Mouse (Mus musculus) liver, embryonic 13.5 days (tissue): Measurements from ENCODE around the gene Foxn3. TPM values are rescaled to one million over a fixed set of nuclear protein-coding genes. Genes with fewer than 3 reads are reported as not detected.

Source experiments
- ATAC-seq: fragments of 200-750 bp; cut with Nextera tagmentation; 2 replicates; pipeline ENCODE4 v1.8.0; 2017; ENCODE audit warnings: low read depth, mild to moderate bottlenecking, moderate number of reproducible peaks, moderate library complexity
- DNase-seq: peaks from one replicate; pipeline ENCODE4 v3.0.0; 2022
- H3K27ac ChIP-seq: fragments of 300-500 bp; sonication (generic); 2 replicates; pipeline ENCODE4 v1.5.1; 2015; ENCODE audit warnings: moderate library complexity, mild to moderate bottlenecking, inconsistent platforms
- H3K27me3 ChIP-seq: fragments of 300-500 bp; sonication (generic); 2 replicates; pipeline ENCODE4 v1.6.1; 2015; ENCODE audit warnings: mild to moderate bottlenecking, inconsistent platforms
- H3K36me3 ChIP-seq: fragments of 300-500 bp; sonication (generic); 2 replicates; pipeline ENCODE4 v1.6.1; 2015; ENCODE audit warnings: mild to moderate bottlenecking, inconsistent platforms
- H3K4me1 ChIP-seq: fragments of 300-500 bp; sonication (generic); replicated peaks from 2 replicates; pipeline ENCODE4 v1.6.1; 2015; ENCODE audit warnings: inconsistent platforms
- H3K4me2 ChIP-seq: fragments of 300-500 bp; sonication (generic); 2 replicates; pipeline ENCODE4 v1.6.1; 2015; ENCODE audit warnings: inconsistent platforms, mild to moderate bottlenecking, moderate library complexity
- H3K4me3 ChIP-seq: fragments of 300-500 bp; sonication (generic); replicated peaks from 2 replicates; pipeline ENCODE4 v1.5.1; 2015; ENCODE audit warnings: mild to moderate bottlenecking, inconsistent platforms
- H3K9ac ChIP-seq: fragments of 300-500 bp; sonication (generic); 2 replicates; pipeline ENCODE4 v1.6.1; 2015; ENCODE audit warnings: mild to moderate bottlenecking, inconsistent platforms
- H3K9me3 ChIP-seq: fragments of 300-500 bp; sonication (generic); replicated peaks from 2 replicates; pipeline ENCODE4 v1.6.1; 2016; ENCODE audit warnings: inconsistent platforms
- WGBS: fragments of 180-500 bp; shearing (Covaris S2); methylation state at CpG from one replicate; pipeline ENCODE4 v1.1.7; 2015; ENCODE audit not compliant: insufficient replicate concordance; 5-methylcytosine and 5-hydroxymethylcytosine counted together
- polyA plus RNA-seq: library from polyadenylated mRNA; unstranded; fragments of >200 nt; fragmentation: Nextera tagmentation; extraction: Ambion mirVana; gene quantifications from 2 replicates; pipeline ENCODE4 v1.2.1, GENCODE M21; 2015

Foxn3 gene
- polyA plus RNA-seq, 1 experiment from 2014 or later, result 18.1 TPM

DNA sequence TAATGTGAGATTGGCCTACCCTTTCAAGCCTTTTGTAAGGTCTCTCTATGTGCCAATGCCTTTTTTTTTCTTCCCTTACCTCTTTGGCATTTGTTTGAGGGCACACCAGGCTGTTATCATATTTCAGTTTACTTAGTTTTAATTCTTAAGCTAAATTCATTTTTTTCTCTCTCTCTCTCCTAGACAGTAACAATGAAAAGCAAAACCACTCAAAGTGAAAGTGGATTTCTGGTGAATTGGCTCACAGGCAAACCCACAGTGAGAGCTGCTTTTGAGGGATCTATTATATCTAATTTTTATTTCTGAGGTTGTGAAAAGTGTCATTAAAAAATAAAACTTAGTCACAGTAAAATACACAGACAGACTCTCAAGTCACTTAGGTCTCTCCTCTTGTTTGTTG, 101.1 kb downstream of the Foxn3 start:
- no peak overlapping the region for H3K4me3 ChIP-seq
- no peak overlapping the region for H3K27ac ChIP-seq
- H3K9me3 ChIP-seq, result no peaks in the 10 kb centered on the region
- DNase-seq (no peak), ATAC-seq (no peak)
- peaks cover 17% of the 10 kb centered on the region for H3K4me1 ChIP-seq
- H3K27me3 ChIP-seq, result no peaks in the 10 kb centered on the region
- no peak overlapping the region for H3K9ac ChIP-seq
- H3K36me3 ChIP-seq, result no peaks in the 10 kb centered on the region
- H3K4me2 ChIP-seq, result no peak overlapping the region

DNA sequence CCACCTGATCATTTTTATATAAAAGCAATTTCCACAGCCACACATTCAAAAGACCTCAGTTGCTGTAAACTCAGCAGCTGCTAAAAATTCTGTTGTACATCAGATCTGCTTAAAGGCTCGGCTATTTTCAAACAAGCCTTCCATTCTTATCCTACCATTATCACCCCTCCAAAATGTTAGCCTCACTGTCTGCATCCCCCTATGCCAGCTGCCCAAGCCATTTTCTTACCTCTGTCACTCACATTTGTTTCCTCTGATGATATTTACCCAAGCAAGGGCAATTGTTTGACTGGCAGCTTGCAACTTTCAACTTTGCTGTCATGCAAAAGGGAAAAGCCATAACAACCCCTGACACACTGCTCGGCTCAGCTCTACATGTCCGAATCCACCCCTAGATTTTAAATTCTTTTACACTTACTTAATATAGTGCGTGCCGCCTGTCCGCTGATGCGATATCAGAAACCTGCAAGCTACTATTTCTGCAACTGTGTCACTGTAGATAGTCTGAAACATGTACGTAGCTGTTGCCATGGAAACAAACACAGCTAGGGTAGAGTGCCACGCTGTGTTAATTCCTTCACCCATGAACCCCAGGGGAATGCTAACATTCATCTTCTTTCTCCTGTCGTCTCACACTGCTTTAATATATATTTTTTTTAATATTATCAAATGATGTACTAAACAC, 105.7 kb downstream of the Foxn3 start:
- peak; percentile 54 for DNase-seq
- WGBS, result 38% methylated on average over 10 of the region's 10 CpGs

DNA sequence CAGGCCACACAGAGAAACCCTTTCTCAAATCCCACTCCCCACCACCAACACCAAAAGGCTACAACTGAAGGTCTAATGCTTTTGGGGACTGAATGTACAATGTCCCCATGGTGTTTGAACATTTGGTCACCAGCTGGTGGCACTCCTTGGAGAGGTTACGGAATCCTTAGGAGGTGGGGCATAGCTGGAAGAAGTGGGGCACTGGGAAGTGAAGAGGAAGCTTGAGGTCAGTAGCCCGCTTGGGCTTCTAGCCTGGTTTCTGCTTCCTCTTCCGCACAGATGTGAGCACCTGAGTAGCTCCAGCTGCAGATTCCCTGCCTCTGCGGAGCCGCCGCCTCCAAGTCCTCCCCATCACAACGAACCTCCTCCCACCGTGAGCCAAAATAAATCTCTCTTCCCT, 107.8 kb downstream of the Foxn3 start:
- 75% methylated on average over 8 of the region's 8 CpGs for WGBS
- H3K4me3 ChIP-seq, result no peak overlapping the region
- H3K36me3 ChIP-seq, result no peaks in the 10 kb centered on the region
- no peak overlapping the region for H3K27ac ChIP-seq
- no peak overlapping the region for H3K9ac ChIP-seq
- H3K4me1 ChIP-seq, result peaks cover 44% of the 10 kb centered on the region
- ATAC-seq (no peak), DNase-seq (no peak)
- H3K9me3 ChIP-seq, result no peaks in the 10 kb centered on the region
- H3K4me2 ChIP-seq, result no peak overlapping the region
- no peaks in the 10 kb centered on the region for H3K27me3 ChIP-seq

More for the DNA sequence above, 105.7 kb downstream of the Foxn3 start:
- Histone ChIP-seq H3K4me2 (peak overlapping the region; percentile 55), H3K4me3 (peak overlapping the region; percentile 46), H3K36me3 (no peaks in the 10 kb centered on the region), H3K27ac (peak overlapping the region; percentile 79), H3K9ac (peak overlapping the region; percentile 50; the same call in 1 of the 2 replicates), H3K27me3 (no peaks in the 10 kb centered on the region), H3K4me1 (peaks cover 44% of the 10 kb centered on the region), H3K9me3 (no peaks in the 10 kb centered on the region)
- peak; percentile 97 for ATAC-seq

DNA sequence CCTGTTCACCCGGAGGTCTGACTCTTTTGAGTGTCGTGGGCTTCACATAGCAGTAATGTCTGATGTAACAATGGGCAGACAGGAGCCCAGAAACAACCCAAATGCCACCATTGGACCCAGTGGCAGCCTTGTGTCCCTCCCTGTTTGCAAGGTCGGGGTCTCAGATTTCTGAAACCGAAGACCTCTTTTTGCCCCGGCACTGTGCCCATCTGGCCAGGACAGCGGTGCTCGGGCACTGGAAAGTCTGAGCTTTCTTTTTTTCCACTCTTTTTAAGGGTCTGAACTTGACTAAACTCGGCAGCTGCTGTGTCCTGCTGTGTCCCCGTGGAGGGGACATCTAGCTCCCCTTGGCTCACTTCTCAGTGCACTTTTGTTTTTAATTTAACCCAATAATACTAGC, 109.0 kb downstream of the Foxn3 start:
- 71% methylated on average over 9 of the region's 9 CpGs for WGBS
- DNase-seq, result no peak
- H3K27ac ChIP-seq, result no peak overlapping the region
- no peak overlapping the region for H3K4me2 ChIP-seq
- H3K36me3 ChIP-seq, result no peaks in the 10 kb centered on the region
- H3K27me3 ChIP-seq, result no peaks in the 10 kb centered on the region
- H3K9me3 ChIP-seq, result no peaks in the 10 kb centered on the region
- H3K9ac ChIP-seq, result no peak overlapping the region
- H3K4me3 ChIP-seq, result no peak overlapping the region
- peaks cover 44% of the 10 kb centered on the region for H3K4me1 ChIP-seq
- no peak for ATAC-seq

DNA sequence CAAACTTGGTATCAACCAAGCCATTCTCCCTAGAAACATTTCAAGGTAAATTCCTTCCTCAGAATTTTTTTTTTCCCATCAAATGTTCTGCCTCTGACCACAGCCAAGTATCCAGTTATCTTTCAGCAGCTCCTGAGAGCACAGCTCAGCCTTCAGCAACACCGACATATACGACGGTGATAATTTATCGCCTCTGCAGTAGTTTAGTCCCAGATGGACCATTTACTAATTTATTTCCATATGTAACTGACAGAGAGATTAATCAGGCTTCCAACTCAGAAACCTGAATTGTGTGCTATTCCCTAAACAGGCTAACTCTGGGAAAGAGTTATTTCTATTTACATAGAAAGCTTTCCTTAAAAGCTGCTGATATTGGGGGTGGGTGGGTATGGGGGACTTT, 109.6 kb downstream of the Foxn3 start:
- peaks cover 4% of the 10 kb centered on the region; the same call in 1 of the 2 replicates for H3K36me3 ChIP-seq
- no peak overlapping the region for H3K27ac ChIP-seq
- H3K9me3 ChIP-seq, result no peaks in the 10 kb centered on the region
- no peak overlapping the region for H3K4me3 ChIP-seq
- H3K9ac ChIP-seq, result no peak overlapping the region
- H3K27me3 ChIP-seq, result no peaks in the 10 kb centered on the region
- no peak overlapping the region for H3K4me2 ChIP-seq
- H3K4me1 ChIP-seq, result peaks cover 44% of the 10 kb centered on the region
- 77% methylated on average over 4 of the region's 4 CpGs for WGBS
- ATAC-seq, result no peak
- no peak for DNase-seq

DNA sequence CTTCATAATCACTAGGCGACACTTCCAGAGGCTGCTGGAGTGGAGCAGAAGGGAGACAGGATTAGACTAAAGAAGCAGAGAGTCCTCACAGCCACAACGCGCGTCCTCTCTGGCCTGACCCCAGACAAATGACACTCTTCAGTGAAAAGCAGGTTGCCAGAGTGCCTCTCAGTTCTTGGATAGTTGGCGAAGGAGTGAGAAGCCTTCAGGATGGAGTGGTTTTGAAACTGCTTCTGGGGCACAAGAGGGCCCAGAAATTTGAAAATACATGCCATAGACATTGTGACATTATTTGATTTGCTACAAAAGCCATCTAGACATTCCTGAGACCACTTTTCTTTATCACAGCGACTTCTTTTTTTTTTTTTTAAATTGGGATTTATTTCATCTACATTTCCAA, 113.3 kb downstream of the Foxn3 start:
- H3K36me3 ChIP-seq, result peaks cover 6% of the 10 kb centered on the region; the same call in 1 of the 2 replicates
- no peaks in the 10 kb centered on the region for H3K27me3 ChIP-seq
- no peak overlapping the region for H3K4me3 ChIP-seq
- H3K9ac ChIP-seq, result no peak overlapping the region
- peaks cover 15% of the 10 kb centered on the region for H3K4me1 ChIP-seq
- no peaks in the 10 kb centered on the region for H3K9me3 ChIP-seq
- no peak overlapping the region for H3K27ac ChIP-seq
- 80% methylated on average over 6 of the region's 6 CpGs for WGBS
- no peak for ATAC-seq
- no peak for DNase-seq
- H3K4me2 ChIP-seq, result no peak overlapping the region

DNA sequence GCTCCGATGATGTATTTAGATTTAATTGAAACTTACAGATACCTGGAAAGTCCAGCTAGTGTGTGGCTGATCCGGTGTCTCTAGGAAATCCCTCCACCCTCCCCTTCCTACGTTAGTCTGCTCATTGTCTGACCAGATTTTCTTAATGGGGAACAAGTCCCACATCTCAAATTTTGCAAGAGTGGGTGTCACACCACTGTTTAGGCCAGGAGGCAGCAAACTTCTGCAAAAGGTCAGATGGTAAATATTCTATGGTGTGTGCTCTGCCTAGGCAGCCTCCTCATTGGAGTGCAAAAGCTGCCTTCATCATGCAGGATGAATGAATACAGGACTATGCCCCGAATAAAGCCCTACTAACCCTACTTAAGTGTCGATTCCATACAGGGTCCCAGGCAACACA, 115.6 kb downstream of the Foxn3 start:
- no peak overlapping the region for H3K4me3 ChIP-seq
- no peak overlapping the region for H3K4me2 ChIP-seq
- WGBS, result 76% methylated on average over 5 of the region's 5 CpGs
- no peaks in the 10 kb centered on the region for H3K27me3 ChIP-seq
- H3K4me1 ChIP-seq, result 0 out of 2 replicates have a peak, but pooled peaks cover 7% of the 10 kb centered on the region
- ATAC-seq (no peak), DNase-seq (no peak)
- H3K36me3 ChIP-seq, result peaks cover 6% of the 10 kb centered on the region; the same call in 1 of the 2 replicates
- no peak overlapping the region for H3K27ac ChIP-seq
- no peaks in the 10 kb centered on the region for H3K9me3 ChIP-seq
- no peak overlapping the region for H3K9ac ChIP-seq

DNA sequence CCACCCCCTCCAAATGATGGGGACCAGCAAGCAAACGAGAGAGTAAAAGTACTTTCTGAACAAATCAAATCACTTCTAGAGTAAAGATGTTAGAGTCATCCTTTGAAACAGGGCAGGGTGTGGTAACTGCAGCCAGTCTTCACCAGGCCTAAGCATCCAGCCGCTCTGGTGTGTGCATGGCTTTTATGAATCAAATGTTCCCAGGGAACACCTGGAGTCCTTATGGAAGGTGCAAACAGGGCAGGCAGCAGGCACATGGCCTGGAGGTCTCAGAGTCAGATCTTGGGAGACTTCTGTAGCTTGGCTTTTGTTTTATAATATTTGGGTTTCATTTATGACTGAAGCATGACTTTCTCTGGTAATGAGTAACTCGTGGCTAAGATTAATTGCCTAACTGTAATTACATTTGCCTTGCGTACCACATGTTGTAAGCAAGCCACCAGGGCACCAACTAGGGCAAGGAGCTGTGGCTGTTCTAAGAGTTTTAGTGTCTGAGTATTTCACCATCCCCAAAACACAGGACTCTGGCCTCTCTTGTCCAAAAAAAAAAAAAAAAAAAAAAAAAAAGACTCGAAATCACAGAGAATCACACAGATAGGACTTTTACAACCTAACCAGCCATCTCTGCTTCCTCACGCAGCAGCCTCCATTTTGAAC, 118.2 kb downstream of the Foxn3 start:
- H3K4me3 ChIP-seq, result no peak overlapping the region
- DNase-seq, result no peak
- H3K9ac ChIP-seq, result no peak overlapping the region
- no peaks in the 10 kb centered on the region for H3K27me3 ChIP-seq
- no peak overlapping the region for H3K4me2 ChIP-seq
- WGBS, result 59% methylated on average over 6 of the region's 6 CpGs
- H3K27ac ChIP-seq, result no peak overlapping the region
- peaks cover 6% of the 10 kb centered on the region; the same call in 1 of the 2 replicates for H3K36me3 ChIP-seq
- ATAC-seq, result no peak
- 0 out of 2 replicates have a peak, but pooled peaks cover 14% of the 10 kb centered on the region for H3K4me1 ChIP-seq
- H3K9me3 ChIP-seq, result no peaks in the 10 kb centered on the region

DNA sequence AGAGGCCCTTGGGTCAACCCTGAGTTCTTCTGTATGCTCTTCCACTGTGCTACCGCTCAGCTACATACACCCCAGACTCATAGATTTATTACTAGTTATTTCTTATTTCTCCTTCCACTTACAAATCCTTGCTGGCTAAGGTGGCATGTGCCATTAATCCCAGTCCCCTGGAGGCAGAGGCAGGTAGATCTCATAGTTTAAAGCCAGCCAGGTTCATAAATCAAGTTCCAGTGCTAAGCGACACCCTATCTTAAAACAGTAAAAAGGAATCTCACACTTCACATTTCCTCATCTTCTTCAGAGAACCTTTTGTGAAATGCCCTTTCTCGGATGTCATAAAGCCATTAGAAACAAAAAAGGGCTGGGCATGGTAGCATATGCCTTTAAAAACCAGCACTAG, 120.6 kb downstream of the Foxn3 start:
- Histone ChIP-seq H3K4me2 (no peak overlapping the region), H3K27ac (no peak overlapping the region), H3K9me3 (no peaks in the 10 kb centered on the region), H3K4me3 (no peak overlapping the region), H3K4me1 (0 out of 2 replicates have a peak, but pooled peaks cover 14% of the 10 kb centered on the region), H3K9ac (no peak overlapping the region), H3K36me3 (no peaks in the 10 kb centered on the region), H3K27me3 (no peaks in the 10 kb centered on the region)
- no peak for ATAC-seq
- 78% methylated on average over 3 of the region's 3 CpGs for WGBS
- no peak for DNase-seq

DNA sequence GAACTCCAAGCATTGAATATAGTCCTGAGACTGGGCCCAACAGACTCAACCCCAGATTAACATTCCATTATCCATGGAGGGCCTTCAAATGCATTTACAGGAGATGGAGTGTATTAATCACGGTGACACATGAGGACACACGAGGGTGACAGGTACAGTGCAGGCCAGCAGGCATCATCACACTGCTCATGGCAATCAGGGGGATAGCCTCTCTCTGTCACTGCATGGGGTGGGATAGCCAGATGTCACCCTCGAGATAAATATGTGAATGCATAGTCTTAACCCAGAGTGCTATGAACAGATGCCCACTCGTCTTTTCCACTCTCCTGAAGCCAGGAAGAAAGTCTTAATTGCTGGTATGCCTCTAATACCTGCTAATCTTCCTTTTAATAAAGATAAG, 122.4 kb downstream of the Foxn3 start:
- Histone ChIP-seq H3K4me3 (no peak overlapping the region), H3K27me3 (no peaks in the 10 kb centered on the region)

DNA sequence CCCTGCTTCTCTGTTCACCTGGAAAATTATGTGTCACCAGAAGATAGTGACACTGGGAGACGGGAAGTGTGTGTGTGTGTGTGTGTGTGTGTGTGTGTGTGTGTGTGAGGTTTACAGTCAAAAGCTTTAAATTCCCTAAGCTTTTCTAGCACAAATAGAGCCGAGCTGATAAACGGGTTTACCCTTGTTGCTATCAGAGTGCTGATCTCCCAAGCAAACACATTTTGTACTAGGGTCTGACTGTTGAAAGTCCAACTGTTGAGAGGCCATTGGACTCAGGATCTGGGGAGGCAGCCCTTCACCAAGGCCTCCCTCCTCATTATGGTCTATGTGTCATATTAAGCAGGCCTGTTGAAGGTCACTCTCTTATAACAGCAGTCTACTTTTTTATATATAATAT, 123.4 kb downstream of the Foxn3 start:
- Histone ChIP-seq H3K27ac (peak overlapping the region; percentile 78), H3K4me1 (peaks cover 13% of the 10 kb centered on the region; the same call in 1 of the 2 replicates), H3K27me3 (no peaks in the 10 kb centered on the region), H3K4me3 (no peak overlapping the region), H3K9me3 (no peaks in the 10 kb centered on the region), H3K4me2 (no peak overlapping the region), H3K36me3 (no peaks in the 10 kb centered on the region), H3K9ac (no peak overlapping the region)
- DNase-seq (no peak), ATAC-seq (peak; percentile 49)
- WGBS, result 72% methylated on average over 3 of the region's 3 CpGs

More for the DNA sequence above, 122.4 kb downstream of the Foxn3 start:
- H3K27ac ChIP-seq, result no peak overlapping the region
- ATAC-seq (no peak; the same call in 1 of the 2 replicates), DNase-seq (no peak)
- 0 out of 2 replicates have a peak, but pooled peaks cover 14% of the 10 kb centered on the region for H3K4me1 ChIP-seq
- WGBS, result 47% methylated on average over 4 of the region's 4 CpGs
- H3K36me3 ChIP-seq, result no peaks in the 10 kb centered on the region
- H3K4me2 ChIP-seq, result no peak overlapping the region
- H3K9ac ChIP-seq, result no peak overlapping the region
- H3K9me3 ChIP-seq, result no peaks in the 10 kb centered on the region
